Mouse (Mus musculus) lung, postnatal 36 days (tissue): ENCODE data around the gene AI854703.
A peak's percentile ranks its signal among the peaks of the same experiment; 100 is the strongest.
"Not testable (repeated sequence)": the region's sequence is repeated elsewhere in the genome, so short reads cannot be mapped to it uniquely, and the experiment has no call there.

Experiments used
- DNase-seq: peaks from one replicate; pipeline ENCODE4 v3.0.0; 2022; ENCODE audit warnings: mixed read lengths

AI854703 gene

GRCm38 (mm10) chr6:48620031-48620430 lies 6.5 kb upstream of the AI854703 start:
- DNase-seq: no peak

- not testable (repeated sequence) for DNase-seq
Measured at GRCm38 (mm10) chr6:48622186-48622843, 4.2 kb upstream of the AI854703 start.

- no peak for DNase-seq
Measured at GRCm38 (mm10) chr6:48623460-48623859, 3.1 kb upstream of the AI854703 start.

- DNase-seq: peak; percentile 28
Measured at GRCm38 (mm10) chr6:48626984-48627383, 420 bp downstream of the AI854703 start.

GRCm38 (mm10) chr6:48627511-48627924 lies 954 bp downstream of the AI854703 start:
- DNase-seq: no peak

GRCm38 (mm10) chr6:48628377-48628776 lies 1.8 kb downstream of the AI854703 start:
- DNase-seq: no peak

GRCm38 (mm10) chr6:48628808-48629660 lies 2.5 kb downstream of the AI854703 start:
- DNase-seq: no peak

GRCm38 (mm10) chr6:48629661-48630034 lies 3.1 kb downstream of the AI854703 start:
- DNase-seq: no peak

GRCm38 (mm10) chr6:48630831-48631230 lies 4.3 kb downstream of the AI854703 start:
- no peak for DNase-seq

GRCm38 (mm10) chr6:48635105-48635504 lies 8.5 kb downstream of the AI854703 start:
- no peak for DNase-seq

- no peak for DNase-seq
Measured at GRCm38 (mm10) chr6:48636515-48636914, 10.0 kb downstream of the AI854703 start.

GRCm38 (mm10) chr6:48637811-48638500 lies 11.4 kb downstream of the AI854703 start:
- no peak for DNase-seq

- DNase-seq: no peak
Measured at GRCm38 (mm10) chr6:48638553-48638952, 12.0 kb downstream of the AI854703 start.

GRCm38 (mm10) chr6:48641391-48641790 lies 14.8 kb downstream of the AI854703 start:
- DNase-seq: no peak

GRCm38 (mm10) chr6:48642764-48643292 lies 16.3 kb downstream of the AI854703 start:
- DNase-seq: peak; percentile 75

- DNase-seq: peak; percentile 88
Measured at GRCm38 (mm10) chr6:48645660-48646308, 19.2 kb downstream of the AI854703 start.

GRCm38 (mm10) chr6:48646309-48646690 lies 19.7 kb downstream of the AI854703 start:
- no peak for DNase-seq

GRCm38 (mm10) chr6:48646995-48647394 lies 20.4 kb downstream of the AI854703 start, which contains the start of gene Gimap8:
Gimap8 (plus strand) TSS chr6:48647234.
- DNase-seq: peak; percentile 91

GRCm38 (mm10) chr6:48647611-48648010 lies 21.0 kb downstream of the AI854703 start:
- DNase-seq: peak; percentile 18

- no peak for DNase-seq
Measured at GRCm38 (mm10) chr6:48648779-48649178, 22.2 kb downstream of the AI854703 start.

GRCm38 (mm10) chr6:48650041-48650440 lies 23.5 kb downstream of the AI854703 start:
- DNase-seq: no peak

- DNase-seq: no peak
Measured at GRCm38 (mm10) chr6:48658721-48659120, 32.2 kb downstream of the AI854703 start.

- DNase-seq: no peak
Measured at GRCm38 (mm10) chr6:48664750-48665149, 38.2 kb downstream of the AI854703 start.
